Mouse (Mus musculus): Measurements from ENCODE around the gene Cpn1.

Gene Cpn1

DNA sequence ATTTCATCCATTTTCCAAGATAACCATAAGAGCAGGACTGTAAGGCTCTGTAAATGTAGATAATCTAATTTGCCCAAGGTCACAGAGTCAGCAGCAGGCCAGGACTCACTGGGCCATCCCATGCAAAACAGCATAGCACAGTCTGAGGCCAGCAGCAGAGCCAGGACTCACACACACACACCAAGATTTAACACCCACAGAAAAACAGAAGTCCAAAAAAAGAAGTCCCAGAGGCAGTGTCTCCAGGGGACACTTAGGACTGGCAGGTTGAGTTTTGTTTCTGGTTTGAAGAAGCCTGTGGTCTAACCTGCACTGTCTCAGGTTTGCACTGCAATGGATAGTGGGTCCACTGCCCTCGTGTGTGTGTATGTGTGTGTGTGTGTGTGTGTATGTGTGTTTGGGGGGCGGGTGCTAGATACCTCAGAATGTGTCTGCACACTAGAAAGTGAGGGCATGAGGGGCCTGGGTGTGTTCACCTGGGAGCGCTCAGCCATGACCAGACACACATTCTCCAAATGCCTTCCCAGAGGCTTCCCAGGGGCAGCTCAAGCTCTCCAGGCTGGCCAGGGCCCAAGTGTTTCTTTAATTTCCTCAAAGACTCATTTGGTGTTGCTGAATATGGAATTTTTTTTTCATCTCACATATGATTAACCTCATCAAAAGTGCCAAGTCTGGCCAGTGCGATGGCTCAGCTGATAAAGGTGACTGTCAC, 73.4 kb downstream of the Cpn1 start:
- no peak for DNase-seq (ENCODE audit: low spot score in 2 of 2)

DNA sequence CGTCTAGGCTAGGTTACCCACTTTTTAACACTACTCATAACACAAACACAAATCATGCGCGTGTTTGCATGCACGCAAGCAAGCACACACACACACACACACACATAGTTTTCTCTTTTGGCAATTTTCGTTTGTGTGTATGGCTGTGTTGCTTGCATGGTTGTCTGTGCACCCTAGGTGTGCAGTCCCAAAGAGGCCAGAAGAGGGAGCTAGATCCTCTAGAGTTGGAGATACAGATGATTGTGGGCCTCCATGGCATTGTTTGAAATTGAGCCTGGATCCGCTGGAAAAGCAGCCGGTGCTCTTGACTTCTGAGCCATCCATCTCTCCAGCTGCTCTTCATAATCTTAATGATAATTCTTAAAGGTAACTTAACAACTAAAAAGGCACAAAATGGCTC, 79.9 kb downstream of the Cpn1 start:
- DNase-seq (ENCODE audit: low spot score in 2 of 2) = no peak

All from thymus, postnatal 10 days (tissue).